Mouse (Mus musculus): Measurements from ENCODE around the gene Olfr549.

The Olfr549 gene

GRCm38 (mm10) chr7:102591786-102592185 is 42.1 kb downstream of the Olfr549 start, which contains the start of gene Olfr551:
Olfr551 (minus strand) TSS chr7:102591886.
- DNase-seq (ENCODE audit: low read depth in 1 of 2, low spot score in 2 of 2) = no peak

GRCm38 (mm10) chr7:102597378-102598031 is 47.8 kb downstream of the Olfr549 start, which contains the start of gene Olfr552:
Olfr552 (plus strand) TSS chr7:102597770.
- DNase-seq (ENCODE audit: low read depth in 1 of 2, low spot score in 2 of 2) = no peak
